Mouse (Mus musculus): ENCODE measurements at regions not wholly inside any gene's neighbourhood (a gene's known extent, or its start where the extent isn't known, plus 50 kb on each side); places are given as distances from the start of the nearest gene placed in this dataset.

DNA sequence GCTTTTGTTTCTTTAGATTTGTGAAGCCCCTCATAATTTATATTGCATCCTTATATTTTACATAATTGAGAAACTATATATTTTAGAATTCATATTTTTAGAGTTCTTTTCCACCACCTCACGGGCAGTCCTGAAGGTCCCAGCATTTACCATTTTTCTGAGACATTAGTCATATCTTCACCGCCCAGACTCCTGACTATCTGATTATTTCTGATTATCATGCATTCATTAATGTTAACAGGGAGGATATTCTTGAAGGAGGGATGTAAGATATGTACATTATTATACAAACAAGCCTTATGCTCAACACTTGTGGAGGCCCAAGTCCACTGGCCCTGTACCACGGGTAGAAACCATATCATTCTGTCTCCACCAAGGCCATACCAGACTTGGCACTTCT lies 743.4 kb downstream of the Hace1 start:
- no peak for DNase-seq (ENCODE audit: low read depth, low spot score)

DNA sequence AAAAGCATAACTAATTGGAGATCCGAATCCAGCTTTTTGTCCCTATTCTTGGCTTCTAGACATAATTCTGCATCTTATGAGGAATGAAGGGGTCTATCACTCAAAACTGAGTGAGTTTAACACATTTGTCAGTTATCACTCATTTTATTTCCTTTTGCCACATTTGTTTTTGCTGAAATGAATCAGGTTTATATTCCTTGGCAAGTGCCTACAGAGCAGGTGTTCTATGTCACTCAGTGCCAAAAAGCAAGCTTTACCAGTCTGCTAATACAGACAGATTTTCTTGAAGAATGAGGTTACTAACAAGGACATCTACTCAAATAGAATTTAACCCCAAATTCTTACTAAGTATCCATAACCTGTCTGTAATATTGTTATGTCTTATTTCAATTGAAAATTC lies 751.4 kb downstream of the Hace1 start:
- no peak for DNase-seq (ENCODE audit: low read depth, low spot score)

DNA sequence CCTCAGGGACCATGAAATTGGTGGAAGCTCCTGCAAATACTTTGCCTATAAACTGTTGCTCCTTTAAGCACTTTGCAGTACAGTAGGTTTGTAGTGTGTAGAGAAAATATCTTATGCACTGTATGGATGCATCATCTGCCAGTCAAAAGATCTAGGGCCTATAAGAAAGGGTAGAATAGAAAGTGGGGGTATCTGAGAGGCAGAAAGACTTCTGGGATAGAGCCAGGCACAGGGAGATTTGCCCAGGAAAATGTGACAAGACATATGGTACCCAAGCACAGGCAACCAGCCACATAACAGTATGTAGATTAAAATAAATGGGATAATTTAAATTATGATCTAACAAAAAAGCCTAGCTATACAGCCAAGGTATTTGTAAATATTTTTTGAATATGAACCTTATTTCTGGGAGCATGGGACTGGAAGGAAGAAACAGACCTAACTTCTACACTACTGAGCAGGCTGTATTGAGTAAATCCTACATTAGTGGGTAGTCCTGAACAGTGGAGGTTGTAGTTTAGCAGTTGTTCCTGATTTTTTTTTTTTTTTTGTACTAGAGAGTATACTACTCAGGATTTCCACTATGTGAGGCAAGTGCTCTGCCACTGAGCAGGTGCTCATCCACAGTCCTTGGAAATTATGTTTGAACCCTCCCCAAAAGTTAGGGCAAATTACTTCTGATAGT lies 754.1 kb downstream of the Hace1 start:
- no peak for DNase-seq (ENCODE audit: low read depth, low spot score)

DNA sequence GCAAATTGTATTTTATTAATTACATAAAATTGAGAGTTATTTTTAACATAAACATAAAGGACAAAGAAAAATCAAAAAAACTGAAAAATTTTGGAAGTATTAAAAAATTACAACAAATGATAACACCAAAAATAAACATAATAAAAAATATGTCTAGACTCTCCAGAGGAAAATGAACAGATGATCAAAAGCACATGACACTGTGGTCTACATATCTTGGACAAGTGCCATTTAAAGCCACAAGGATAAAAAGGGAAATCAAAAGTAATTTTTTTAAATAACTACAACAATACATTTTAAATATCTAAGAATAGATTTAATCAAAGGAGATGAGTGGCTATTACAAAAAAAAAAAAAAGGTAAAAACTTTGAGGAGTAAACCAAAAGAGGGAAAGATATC lies 755.6 kb downstream of the Hace1 start:
- DNase-seq (ENCODE audit: low read depth, low spot score) = no peak

DNA sequence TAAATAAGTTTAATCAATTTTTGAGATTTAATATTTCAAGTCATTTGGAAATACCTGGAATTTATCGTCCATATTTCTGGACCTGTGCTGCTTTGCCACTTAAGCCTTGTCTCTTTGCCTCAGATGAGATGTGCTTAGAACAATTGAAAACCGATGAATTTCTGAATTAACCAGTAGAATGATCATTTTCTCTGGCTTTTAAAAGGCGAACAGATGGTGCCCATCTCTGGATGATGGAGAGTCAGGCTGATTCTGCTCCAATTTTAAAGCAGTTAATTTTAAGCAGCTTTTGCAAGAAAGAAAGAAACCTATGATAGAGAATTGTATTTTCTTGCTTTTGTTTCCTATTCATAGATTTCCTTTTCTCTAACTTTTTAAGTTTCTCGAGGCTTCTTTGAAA lies 767.7 kb downstream of the Hace1 start:
- DNase-seq (ENCODE audit: low read depth, low spot score) = no peak

DNA sequence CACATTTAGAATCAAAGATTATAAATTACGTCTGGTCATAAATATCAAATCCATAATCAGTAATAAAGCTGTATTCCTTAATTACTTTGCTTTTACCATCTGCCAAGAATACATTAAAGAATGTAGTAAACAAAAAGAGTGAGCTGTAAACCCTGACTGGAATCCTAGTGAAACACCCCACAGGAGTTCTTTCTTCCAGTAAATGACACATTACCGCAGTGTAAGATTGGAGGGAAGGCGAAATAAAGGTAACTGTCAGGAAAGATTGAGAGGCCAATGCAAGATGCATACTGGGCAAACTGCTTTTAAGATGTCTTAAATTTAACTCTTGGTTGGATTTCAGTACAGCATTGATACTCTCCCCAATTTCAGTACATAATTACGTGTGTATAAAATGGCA lies 772.0 kb downstream of the Hace1 start:
- peak; percentile 1 for DNase-seq (ENCODE audit: low read depth, low spot score)

DNA sequence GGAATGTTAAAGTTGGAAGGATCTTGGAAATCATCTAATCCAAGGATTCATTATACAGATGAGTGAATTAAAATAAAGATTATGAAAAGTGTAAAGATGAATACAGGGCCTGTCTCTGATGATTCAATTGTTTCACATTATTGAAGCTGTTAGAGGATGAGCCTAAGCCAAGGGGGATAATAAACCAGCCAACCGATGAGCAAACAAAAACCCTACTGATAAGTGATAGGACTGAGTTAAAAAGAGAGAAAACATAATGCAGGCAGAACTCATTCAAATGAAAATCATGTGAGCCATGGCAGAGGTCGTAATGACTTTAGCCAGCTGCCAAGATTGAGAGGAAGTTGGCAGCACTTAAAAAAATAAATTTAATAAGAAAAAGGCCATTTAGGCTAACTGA lies 772.6 kb downstream of the Hace1 start:
- no peak for DNase-seq (ENCODE audit: low read depth, low spot score)

DNA sequence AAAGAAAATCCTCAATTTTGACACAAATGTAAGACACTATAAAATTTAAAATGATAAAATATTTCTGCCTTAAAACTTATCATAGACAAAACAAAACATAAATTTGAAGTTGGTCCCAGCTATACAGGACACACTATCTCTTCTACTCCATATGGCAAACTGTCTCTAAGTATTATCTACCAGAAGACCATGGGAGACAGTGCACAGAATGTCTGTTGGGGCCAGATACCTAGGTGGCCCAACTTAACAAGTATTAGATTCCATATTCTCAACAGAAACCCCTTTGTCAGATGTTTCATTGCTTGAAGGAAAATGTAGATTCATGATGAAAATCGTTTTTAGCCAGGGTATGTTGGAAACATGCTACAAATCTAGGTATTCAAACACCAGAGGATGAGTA lies 779.1 kb downstream of the Hace1 start:
- DNase-seq (ENCODE audit: low read depth, low spot score) = no peak

DNA sequence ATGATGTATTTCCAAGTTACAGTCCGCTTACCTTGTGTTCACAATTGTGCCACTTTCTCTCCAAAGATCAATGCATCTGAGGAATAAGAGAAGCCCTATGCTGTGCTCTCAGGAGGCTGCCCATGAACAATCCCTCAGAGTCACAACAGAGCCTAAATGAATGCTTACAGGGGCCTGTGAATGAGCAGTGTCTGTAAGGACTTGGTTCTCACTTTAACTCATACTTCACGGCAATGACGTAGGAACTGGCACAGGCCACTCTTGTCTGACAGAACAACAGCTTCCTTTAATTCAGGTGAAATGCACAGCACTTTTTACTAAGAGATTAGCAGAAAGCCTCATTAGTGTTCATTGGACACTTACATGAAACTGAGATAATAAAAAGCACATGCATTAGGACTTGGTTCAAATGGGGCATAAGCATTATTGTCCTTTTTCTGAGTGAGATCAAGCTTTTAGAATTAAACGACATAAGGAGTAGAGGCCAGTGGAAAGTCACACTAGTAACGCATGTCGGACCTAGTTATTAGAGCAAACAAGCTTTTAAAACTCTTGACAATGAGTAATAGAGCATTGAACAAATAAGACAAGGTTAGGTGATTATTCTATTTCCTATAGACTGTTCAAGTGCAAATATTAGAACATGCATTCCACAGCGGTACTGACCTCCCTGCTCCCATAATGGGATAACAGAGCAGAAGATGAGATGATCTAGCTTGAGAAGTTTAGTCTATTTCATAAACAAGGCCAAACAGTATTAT lies 796.3 kb downstream of the Hace1 start:
- DNase-seq (ENCODE audit: low read depth, low spot score) = no peak

DNA sequence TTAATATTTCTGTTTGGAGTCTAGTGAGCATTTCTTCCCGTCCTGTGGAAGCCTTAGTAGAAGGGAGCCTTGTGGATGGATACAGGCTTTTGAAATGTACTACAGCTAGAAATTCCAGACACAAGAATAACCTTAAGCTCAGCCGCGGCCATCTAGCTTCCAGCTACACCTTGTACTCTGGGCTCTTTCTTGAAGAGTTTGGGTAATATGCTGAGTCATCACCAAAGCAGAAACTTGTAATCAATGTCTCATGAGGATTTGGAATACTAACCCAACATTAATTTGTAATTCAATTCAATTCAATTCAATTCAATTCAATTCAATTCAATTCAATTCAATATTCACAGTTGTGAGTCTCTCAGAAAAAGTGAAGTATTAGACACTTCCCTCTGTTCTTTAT lies 797.0 kb downstream of the Hace1 start:
- DNase-seq (ENCODE audit: low read depth, low spot score) = no peak

DNA sequence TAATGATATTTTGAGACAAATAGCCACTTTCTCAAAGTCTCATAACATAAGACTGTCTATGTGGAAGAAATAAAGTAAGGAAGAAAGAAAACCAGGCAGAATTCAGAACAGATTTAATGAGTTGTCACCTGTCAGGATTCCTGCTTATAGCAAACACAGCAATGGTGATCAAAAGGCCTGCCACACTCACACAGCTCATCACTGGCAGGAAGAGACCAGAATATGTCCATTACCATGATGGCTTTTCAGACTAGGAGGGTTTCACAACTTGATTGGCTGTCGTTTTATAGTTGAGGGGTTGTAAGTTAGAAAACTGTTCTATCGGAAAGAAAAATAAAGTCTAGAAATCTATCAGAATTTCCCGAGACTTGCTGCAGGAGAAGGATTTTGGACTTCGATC lies 819.5 kb downstream of the Hace1 start:
- no peak for DNase-seq (ENCODE audit: low read depth, low spot score)

DNA sequence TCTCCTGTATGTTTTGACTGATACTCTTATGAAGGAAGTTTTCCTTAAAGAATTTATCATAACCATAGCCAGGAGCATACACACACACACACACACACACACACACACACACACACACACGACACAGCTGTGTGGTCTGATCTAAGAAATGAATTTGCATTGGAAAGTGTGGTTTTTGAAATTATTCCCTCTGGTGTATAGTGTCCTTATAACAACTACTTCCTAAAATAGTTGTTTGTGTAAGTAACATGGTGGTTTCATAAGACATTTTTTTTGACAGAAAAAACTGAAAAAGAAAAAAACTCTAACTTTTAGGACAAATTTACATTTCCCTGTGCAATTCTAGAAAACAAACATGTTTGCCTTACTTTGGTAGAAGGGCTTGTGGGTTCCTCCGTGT lies 826.3 kb downstream of the Hace1 start:
- no peak for DNase-seq (ENCODE audit: low read depth, low spot score)

All from mesoderm, embryonic 11.5 days (tissue).